Mouse (Mus musculus): ENCODE results near the gene Rasgef1b. TPM values are rescaled to one million over a fixed set of nuclear protein-coding genes. Genes with fewer than 3 reads are reported as not detected.

The Rasgef1b gene
- polyA plus RNA-seq, 1 experiment from 2014 or later, result 33.9 TPM

- WGBS, result 87% methylated on average over 9 of the region's 9 CpGs
Observed at GRCm38 (mm10) chr5:99277536-99277935, 451.3 kb downstream of the Rasgef1b start.

GRCm38 (mm10) chr5:99274119-99274563 lies 454.7 kb downstream of the Rasgef1b start:
- Histone ChIP-seq H3K9me3 (ENCODE audit: low read length) (no peaks in the 10 kb centered on the region), H3K36me3 (ENCODE audit: insufficient read depth, low read length) (no peaks in the 10 kb centered on the region), H3K9ac (replicated peaks; ENCODE audit: low read depth) (no peak overlapping the region), H3K27me3 (replicated peaks; ENCODE audit: insufficient read depth, low read length) (no peaks in the 10 kb centered on the region), H3K27ac (ENCODE audit: low read length) (no peak overlapping the region), H3K4me1 (ENCODE audit: insufficient read depth, low read depth, low read length) (peaks cover 4% of the 10 kb centered on the region; the same call in 1 of the 2 replicates), H3K4me2 (replicated peaks; ENCODE audit: low read depth, low read length) (no peak overlapping the region), H3K4me3 (ENCODE audit: low read depth, low read length) (no peak overlapping the region)
- WGBS, result 56% methylated on average over 12 of the region's 12 CpGs
- no peak for DNase-seq (ENCODE audit: low spot score)
- TF ChIP-seq EP300 (IDR thresholded peaks at IDR 0.05) (no peak), CTCF (IDR thresholded peaks at IDR 0.05) (no peak)
- no peak for ATAC-seq

More at GRCm38 (mm10) chr5:99277536-99277935, 451.3 kb downstream of the Rasgef1b start:
- Histone ChIP-seq H3K36me3 (ENCODE audit: insufficient read depth, low read length) (no peaks in the 10 kb centered on the region), H3K9ac (replicated peaks; ENCODE audit: low read depth) (no peak overlapping the region), H3K27ac (ENCODE audit: low read length) (no peak overlapping the region), H3K27me3 (replicated peaks; ENCODE audit: insufficient read depth, low read length) (no peaks in the 10 kb centered on the region), H3K9me3 (ENCODE audit: low read length) (no peaks in the 10 kb centered on the region), H3K4me2 (replicated peaks; ENCODE audit: low read depth, low read length) (no peak overlapping the region), H3K4me3 (ENCODE audit: low read depth, low read length) (no peak overlapping the region), H3K4me1 (ENCODE audit: insufficient read depth, low read depth, low read length) (no peaks in the 10 kb centered on the region; the same call in 1 of the 2 replicates)
- DNase-seq (ENCODE audit: low spot score) (no peak), ATAC-seq (no peak)
- TF ChIP-seq CTCF (IDR thresholded peaks at IDR 0.05) (no peak), EP300 (IDR thresholded peaks at IDR 0.05) (no peak)

GRCm38 (mm10) chr5:99271531-99271930 lies 457.3 kb downstream of the Rasgef1b start:
- H3K4me1 ChIP-seq (ENCODE audit: insufficient read depth, low read depth, low read length), result peaks cover 4% of the 10 kb centered on the region; the same call in 1 of the 2 replicates
- TF ChIP-seq CTCF (IDR thresholded peaks at IDR 0.05), result no peak
- no peak for TF ChIP-seq EP300 (IDR thresholded peaks at IDR 0.05)
- H3K27me3 ChIP-seq (replicated peaks; ENCODE audit: insufficient read depth, low read length), result no peaks in the 10 kb centered on the region
- no peak overlapping the region for H3K4me2 ChIP-seq (replicated peaks; ENCODE audit: low read depth, low read length)
- ATAC-seq, result peak; percentile 60
- H3K27ac ChIP-seq (ENCODE audit: low read length), result no peak overlapping the region
- no peaks in the 10 kb centered on the region for H3K9me3 ChIP-seq (ENCODE audit: low read length)
- H3K4me3 ChIP-seq (ENCODE audit: low read depth, low read length), result no peak overlapping the region
- H3K36me3 ChIP-seq (ENCODE audit: insufficient read depth, low read length), result no peaks in the 10 kb centered on the region
- peak; percentile 65 for DNase-seq (ENCODE audit: low spot score)
- 43% methylated on average over 1 of the region's 1 CpGs for WGBS
- H3K9ac ChIP-seq (replicated peaks; ENCODE audit: low read depth), result no peak overlapping the region

GRCm38 (mm10) chr5:99269131-99269530 lies 459.7 kb downstream of the Rasgef1b start:
- TF ChIP-seq EP300 (IDR thresholded peaks at IDR 0.05), result no peak
- TF ChIP-seq CTCF (IDR thresholded peaks at IDR 0.05), result no peak

GRCm38 (mm10) chr5:99267338-99267737 lies 461.5 kb downstream of the Rasgef1b start:
- TF ChIP-seq EP300 (IDR thresholded peaks at IDR 0.05), result no peak
- no peak for TF ChIP-seq CTCF (IDR thresholded peaks at IDR 0.05)
- Histone ChIP-seq H3K9ac (replicated peaks; ENCODE audit: low read depth) (no peak overlapping the region), H3K4me2 (replicated peaks; ENCODE audit: low read depth, low read length) (no peak overlapping the region), H3K4me3 (ENCODE audit: low read depth, low read length) (no peak overlapping the region), H3K27me3 (replicated peaks; ENCODE audit: insufficient read depth, low read length) (no peaks in the 10 kb centered on the region), H3K36me3 (ENCODE audit: insufficient read depth, low read length) (no peaks in the 10 kb centered on the region), H3K27ac (ENCODE audit: low read length) (no peak overlapping the region), H3K4me1 (ENCODE audit: insufficient read depth, low read depth, low read length) (peaks cover 4% of the 10 kb centered on the region; the same call in 1 of the 2 replicates), H3K9me3 (ENCODE audit: low read length) (no peaks in the 10 kb centered on the region)
- DNase-seq (ENCODE audit: low spot score) (no peak), ATAC-seq (no peak)
- WGBS, result 78% methylated on average over 5 of the region's 5 CpGs

More at GRCm38 (mm10) chr5:99269131-99269530, 459.7 kb downstream of the Rasgef1b start:
- H3K9me3 ChIP-seq (ENCODE audit: low read length), result no peaks in the 10 kb centered on the region
- no peak overlapping the region for H3K9ac ChIP-seq (replicated peaks; ENCODE audit: low read depth)
- H3K4me3 ChIP-seq (ENCODE audit: low read depth, low read length), result no peak overlapping the region
- no peaks in the 10 kb centered on the region for H3K27me3 ChIP-seq (replicated peaks; ENCODE audit: insufficient read depth, low read length)
- ATAC-seq, result no peak
- WGBS, result 84% methylated on average over 2 of the region's 2 CpGs
- no peak for DNase-seq (ENCODE audit: low spot score)
- H3K4me2 ChIP-seq (replicated peaks; ENCODE audit: low read depth, low read length), result no peak overlapping the region
- H3K36me3 ChIP-seq (ENCODE audit: insufficient read depth, low read length), result no peaks in the 10 kb centered on the region
- H3K4me1 ChIP-seq (ENCODE audit: insufficient read depth, low read depth, low read length), result peaks cover 4% of the 10 kb centered on the region; the same call in 1 of the 2 replicates
- no peak overlapping the region for H3K27ac ChIP-seq (ENCODE audit: low read length)

- Histone ChIP-seq H3K4me1 (ENCODE audit: insufficient read depth, low read depth, low read length) (no peaks in the 10 kb centered on the region; the same call in 1 of the 2 replicates), H3K9me3 (ENCODE audit: low read length) (no peaks in the 10 kb centered on the region), H3K36me3 (ENCODE audit: insufficient read depth, low read length) (no peaks in the 10 kb centered on the region), H3K4me3 (ENCODE audit: low read depth, low read length) (no peak overlapping the region), H3K27me3 (replicated peaks; ENCODE audit: insufficient read depth, low read length) (no peaks in the 10 kb centered on the region), H3K9ac (replicated peaks; ENCODE audit: low read depth) (no peak overlapping the region), H3K27ac (ENCODE audit: low read length) (no peak overlapping the region), H3K4me2 (replicated peaks; ENCODE audit: low read depth, low read length) (no peak overlapping the region)
- ATAC-seq, result no peak
- no peak for DNase-seq (ENCODE audit: low spot score)
- WGBS, result 89% methylated on average over 8 of the region's 8 CpGs
- TF ChIP-seq CTCF (IDR thresholded peaks at IDR 0.05), result no peak
- no peak for TF ChIP-seq EP300 (IDR thresholded peaks at IDR 0.05)
Observed at GRCm38 (mm10) chr5:99266301-99266700, 462.6 kb downstream of the Rasgef1b start.

Measured in lung, postnatal 0 days (tissue).